Comparison of ENCODE assay signal across 18 mouse cellular contexts in the genomic region with DNA sequence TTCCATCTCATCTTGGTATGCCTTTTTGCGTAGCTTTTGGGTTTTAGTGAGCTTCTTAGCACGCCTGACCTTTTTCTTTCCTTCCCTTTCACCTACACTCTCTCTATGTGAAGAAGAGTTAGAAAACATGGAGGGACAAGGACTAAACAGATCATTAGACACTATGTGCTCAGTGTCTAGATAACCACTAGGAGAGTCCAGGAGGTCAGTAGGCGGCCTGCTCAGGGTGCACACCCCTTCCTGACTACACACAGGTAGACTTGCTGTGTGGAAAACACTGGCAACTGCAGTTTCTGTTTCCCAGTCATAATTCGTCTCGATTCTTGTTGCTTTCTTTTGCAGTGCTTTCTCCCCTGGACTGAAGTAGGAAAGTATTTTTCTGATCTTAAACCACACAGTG.
"Had no signal": no experiment of that assay in that cellular context is flagged by ENCODE, and none has a peak within 500 bp of the region (broad histone marks: within the 10 kb centered on the region; RNA-seq: fewer than 3 reads in every experiment).

No protein-coding gene starts in this region.

- H3K36me3 ChIP-seq: liver, embryonic 15.5 days; lung, embryonic 15.5 days; midbrain, embryonic 13.5 days; midbrain, embryonic 15.5 days; neural tube, embryonic 12.5 days; stomach, embryonic 15.5 days had no signal

- H3K9me3 ChIP-seq: liver, embryonic 15.5 days; lung, embryonic 15.5 days; megakaryocyte, embryonic 14.5 days; midbrain, embryonic 13.5 days; midbrain, embryonic 15.5 days; neural tube, embryonic 12.5 days; stomach, embryonic 15.5 days had no signal

- H3K4me1 ChIP-seq: liver, embryonic 15.5 days; lung, embryonic 15.5 days; megakaryocyte, embryonic 14.5 days; midbrain, embryonic 13.5 days; midbrain, embryonic 15.5 days; neural tube, embryonic 12.5 days; stomach, embryonic 15.5 days had no signal

- H3K9ac ChIP-seq: liver, embryonic 15.5 days; lung, embryonic 15.5 days; midbrain, embryonic 13.5 days; midbrain, embryonic 15.5 days; neural tube, embryonic 12.5 days; stomach, embryonic 15.5 days had no signal

- ATAC-seq: lung, postnatal 0 days; midbrain, embryonic 13.5 days; midbrain, embryonic 15.5 days had no signal

- DNase-seq: lung, adult 2 months; lung, postnatal 14 days; lung, postnatal 36 days; right cerebral cortex, postnatal 14 days; thymus, adult 2 months; thymus, postnatal 25 days; thymus, postnatal 4 days had no signal

- H3K4me2 ChIP-seq: liver, embryonic 15.5 days; lung, embryonic 15.5 days; midbrain, embryonic 11.5 days; midbrain, embryonic 13.5 days; midbrain, embryonic 15.5 days; neural tube, embryonic 12.5 days; stomach, embryonic 15.5 days had no signal

- H3K4me3 ChIP-seq: liver, embryonic 15.5 days; lung, embryonic 15.5 days; megakaryocyte, embryonic 14.5 days; midbrain, embryonic 13.5 days; midbrain, embryonic 15.5 days; neural tube, embryonic 12.5 days; stomach, embryonic 15.5 days had no signal

- H3K27ac ChIP-seq: liver, embryonic 15.5 days; lung, embryonic 15.5 days; macrophage; midbrain, embryonic 13.5 days; midbrain, embryonic 15.5 days; neural tube, embryonic 12.5 days; stomach, embryonic 15.5 days; stomach, postnatal 0 days had no signal

- H3K27me3 ChIP-seq: liver, embryonic 15.5 days; lung, embryonic 15.5 days; megakaryocyte, embryonic 14.5 days; midbrain, embryonic 13.5 days; midbrain, embryonic 15.5 days; neural tube, embryonic 12.5 days; stomach, embryonic 15.5 days had no signal
